Mouse (Mus musculus) stomach, postnatal 0 days (tissue): ENCODE measurements around the gene Slc44a4. TPM values are rescaled to one million over a fixed set of nuclear protein-coding genes. Genes with fewer than 3 reads are reported as not detected.
"Not testable (repeated sequence)": the region's sequence is repeated elsewhere in the genome, so short reads cannot be mapped to it uniquely, and the experiment has no call there.

ENCODE experiments used
- ATAC-seq: fragments of 200-750 bp; cut with Nextera tagmentation; 2 replicates; pipeline ENCODE4 v1.8.0; 2017; ENCODE audit not compliant: low FRiP score, low TSS enrichment
- DNase-seq: peaks from one replicate; pipeline ENCODE4 v3.0.0-alpha.2; 2016; ENCODE audit warnings: low spot score
- H3K27ac ChIP-seq: fragments of 300-500 bp; sonication (generic); replicated peaks from 2 replicates; pipeline ENCODE4 v1.5.1; 2014; ENCODE audit warnings: mild to moderate bottlenecking, control low read depth
- H3K27me3 ChIP-seq: fragments of 300-500 bp; sonication (generic); 2 replicates; pipeline ENCODE4 v1.6.1; 2014; ENCODE audit warnings: low read length; ENCODE audit not compliant: control insufficient read depth, insufficient read depth
- H3K36me3 ChIP-seq: fragments of 300-500 bp; sonication (generic); 2 replicates; pipeline ENCODE4 v1.6.1; 2014; ENCODE audit warnings: low read length, mixed read lengths; ENCODE audit not compliant: control insufficient read depth, insufficient read depth
- H3K4me1 ChIP-seq: fragments of 300-500 bp; sonication (generic); replicated peaks from 2 replicates; pipeline ENCODE4 v1.6.1; 2014; ENCODE audit warnings: antibody characterized with exemption; ENCODE audit not compliant: control insufficient read depth, insufficient read depth
- H3K4me2 ChIP-seq: fragments of 300-500 bp; sonication (generic); replicated peaks from 2 replicates; pipeline ENCODE4 v1.6.1; 2014; ENCODE audit warnings: low read depth, mild to moderate bottlenecking, control low read depth, moderate library complexity
- H3K4me3 ChIP-seq: fragments of 300-500 bp; sonication (generic); 2 replicates; pipeline ENCODE4 v1.5.1; 2014; ENCODE audit warnings: low read depth, low read length, control low read depth
- H3K9ac ChIP-seq: fragments of 300-500 bp; sonication (generic); 2 replicates; pipeline ENCODE4 v1.6.1; 2014; ENCODE audit warnings: mild to moderate bottlenecking, low read length, control low read depth, mixed read lengths
- H3K9me3 ChIP-seq: fragments of 300-500 bp; sonication (generic); 2 replicates; pipeline ENCODE4 v1.6.1; 2016; ENCODE audit warnings: low read length; ENCODE audit not compliant: control insufficient read depth
- CTCF ChIP-seq: IDR thresholded peaks from 2 replicates; pipeline ENCODE4 v1.5.1; 2016; ENCODE audit warnings: antibody characterized with exemption, low read depth, mild to moderate bottlenecking, moderate library complexity
- EP300 ChIP-seq: optimal IDR thresholded peaks from 2 replicates; pipeline ENCODE3; 2016; ENCODE audit warnings: antibody characterized with exemption
- WGBS: fragments of 180-500 bp; shearing (Covaris S2); extraction: QIAGEN DNeasy Blood & Tissue Kit; methylation state at CpG from one replicate; pipeline ENCODE4 v1.1.7; 2014; 5-methylcytosine and 5-hydroxymethylcytosine counted together
- polyA plus RNA-seq: library from polyadenylated mRNA; unstranded; fragments of >200 nt; fragmentation: Nextera tagmentation; extraction: Ambion mirVana; gene quantifications from 2 replicates; pipeline ENCODE4 v1.2.1, GENCODE M21; 2015

The Slc44a4 gene
- polyA plus RNA-seq, 1 experiment from 2014 or later, result 31.2 TPM

DNA sequence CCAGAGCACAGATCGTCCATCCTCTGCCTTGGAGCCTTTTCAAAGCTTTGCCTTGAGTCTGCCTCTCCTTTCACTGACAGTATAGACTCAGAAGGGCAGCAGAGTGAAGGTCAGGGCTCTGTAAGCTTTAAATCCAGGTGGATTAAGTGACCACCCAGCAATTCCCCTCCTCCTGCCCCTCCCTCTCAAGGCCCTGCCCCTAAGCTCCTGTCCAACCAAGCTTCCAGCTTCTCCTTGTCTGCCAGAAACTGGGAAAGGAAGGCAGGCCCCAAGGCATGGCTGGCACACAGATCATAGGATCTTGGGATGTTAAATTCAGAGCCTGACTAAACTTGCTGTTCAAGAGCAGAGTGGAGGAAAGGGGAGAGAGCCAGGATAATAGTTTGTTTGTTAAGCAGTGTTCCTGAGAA lies 50.4 kb downstream of the Slc44a4 start:
- Histone ChIP-seq H3K27ac (peak overlapping the region; percentile 80), H3K4me3 (no peak overlapping the region), H3K9me3 (no peaks in the 10 kb centered on the region), H3K4me2 (no peak overlapping the region), H3K9ac (no peak overlapping the region), H3K36me3 (no peaks in the 10 kb centered on the region), H3K27me3 (no peaks in the 10 kb centered on the region), H3K4me1 (0 out of 2 replicates have a peak, but pooled peaks cover 3% of the 10 kb centered on the region)
- ATAC-seq (peak; percentile 33; the same call in 1 of the 2 replicates), DNase-seq (no peak)
- TF ChIP-seq EP300 (no peak), CTCF (no peak)
- WGBS, result 0% methylated on average over 1 of the region's 1 CpGs

DNA sequence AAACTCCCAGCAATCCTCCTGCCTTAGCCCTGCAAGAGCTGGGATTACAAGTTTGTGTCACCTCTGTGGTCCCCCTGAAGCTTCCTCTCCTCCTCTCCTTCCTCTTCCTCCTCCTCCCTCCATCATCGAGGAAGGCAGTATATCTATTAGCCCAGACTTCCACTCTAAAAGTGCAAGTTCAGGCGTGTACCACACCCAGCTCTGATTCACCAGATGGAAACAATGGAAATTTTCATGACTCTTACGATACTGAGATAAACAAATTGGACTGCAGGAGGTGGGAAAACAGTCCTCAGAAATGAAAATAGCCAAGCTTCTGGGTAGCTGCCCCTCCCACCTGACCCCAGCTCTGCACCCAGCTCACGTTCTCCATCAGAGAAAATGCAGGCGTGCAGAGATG lies 51.4 kb downstream of the Slc44a4 start:
- no peak for DNase-seq
- Histone ChIP-seq H3K4me2 (0 out of 2 replicates have a peak overlapping the region, but pooled peaks have one; percentile 5), H3K9ac (no peak overlapping the region), H3K4me1 (0 out of 2 replicates have a peak, but pooled peaks cover 3% of the 10 kb centered on the region), H3K27me3 (no peaks in the 10 kb centered on the region), H3K9me3 (no peaks in the 10 kb centered on the region), H3K4me3 (no peak overlapping the region), H3K27ac (peak overlapping the region; percentile 80), H3K36me3 (no peaks in the 10 kb centered on the region)
- TF ChIP-seq EP300, result no peak
- 40% methylated on average over 5 of the region's 5 CpGs for WGBS
- 0 out of 2 replicates have a peak, but pooled peaks have one; percentile 28 for ATAC-seq

DNA sequence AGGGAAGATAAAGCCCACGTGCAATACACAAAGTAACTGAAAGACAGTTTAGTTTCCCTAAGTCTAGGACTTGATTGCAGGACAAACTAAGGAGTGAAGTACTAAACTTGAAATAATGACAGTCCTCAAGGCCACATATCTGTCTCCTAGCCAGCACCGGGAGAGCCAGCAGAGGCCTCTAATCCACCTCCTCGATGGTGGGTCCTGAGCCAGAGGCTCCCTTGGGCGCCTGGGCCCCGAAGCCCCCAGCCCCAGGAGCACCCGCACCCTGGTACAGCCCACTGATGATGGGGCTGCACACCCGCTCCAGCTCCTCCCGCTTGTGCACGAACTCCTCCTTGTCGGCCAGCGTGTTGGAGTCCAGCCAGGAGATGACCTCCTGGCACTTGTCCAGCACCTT lies 55.6 kb downstream of the Slc44a4 start, which contains the start of gene Gm20481:
Gene Gm20481, plus strand, starts transcription at position 91 of the 400 bp plus-strand sequence.
- not testable (repeated sequence) for DNase-seq

DNA sequence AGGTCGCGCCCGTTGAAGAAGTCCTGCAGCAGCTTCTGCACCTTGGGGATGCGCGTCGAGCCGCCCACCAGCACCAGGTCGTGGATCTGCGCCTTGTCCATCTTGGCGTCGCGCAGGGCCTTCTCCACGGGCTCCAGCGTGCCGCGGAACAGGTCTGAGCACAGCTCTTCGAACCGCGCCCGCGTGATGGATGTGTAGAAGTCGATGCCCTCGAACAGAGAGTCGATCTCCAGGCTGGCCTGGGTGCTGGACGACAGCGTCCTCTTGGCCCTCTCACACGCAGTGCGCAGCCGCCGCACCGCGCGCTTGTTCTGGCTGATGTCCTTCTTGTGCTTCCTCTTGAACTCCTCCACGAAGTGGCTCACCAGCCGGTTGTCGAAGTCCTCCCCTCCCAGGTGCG lies 56.6 kb downstream of the Slc44a4 start:
- DNase-seq, ATAC-seq, H3K27me3 ChIP-seq, H3K36me3 ChIP-seq, H3K4me1 ChIP-seq, H3K4me3 ChIP-seq, H3K9ac ChIP-seq, H3K27ac ChIP-seq, H3K4me2 ChIP-seq, H3K9me3 ChIP-seq: not testable (repeated sequence)
- 36% methylated on average over 13 of the region's 37 CpGs for WGBS

More for the DNA sequence above, 55.6 kb downstream of the Slc44a4 start, which contains the start of gene Gm20481:
- not testable (repeated sequence) for ATAC-seq, H3K4me2 ChIP-seq, H3K4me3 ChIP-seq, H3K4me1 ChIP-seq, H3K27me3 ChIP-seq, H3K36me3 ChIP-seq, H3K27ac ChIP-seq, H3K9me3 ChIP-seq, H3K9ac ChIP-seq
- WGBS, result 61% methylated on average over 6 of the region's 11 CpGs

DNA sequence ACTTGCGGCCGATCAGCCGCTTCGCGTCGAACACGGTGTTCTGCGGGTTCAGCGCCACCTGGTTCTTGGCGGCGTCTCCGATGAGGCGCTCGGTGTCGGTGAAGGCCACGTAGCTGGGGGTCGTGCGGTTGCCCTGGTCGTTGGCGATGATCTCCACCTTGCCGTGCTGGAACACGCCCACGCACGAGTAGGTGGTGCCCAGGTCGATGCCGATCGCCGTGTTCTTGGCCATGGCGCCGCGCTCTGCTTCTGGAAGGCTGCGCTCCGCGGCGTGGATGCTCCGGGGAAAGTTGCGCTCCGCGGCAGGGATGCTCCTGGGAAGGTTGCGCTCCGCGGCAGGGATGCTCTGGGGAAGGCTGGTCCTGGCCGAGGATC lies 57.4 kb downstream of the Slc44a4 start:
- not testable (repeated sequence) for H3K4me1 ChIP-seq, H3K9me3 ChIP-seq, H3K27me3 ChIP-seq, ATAC-seq, H3K27ac ChIP-seq, H3K9ac ChIP-seq, H3K36me3 ChIP-seq, DNase-seq
- H3K4me3 ChIP-seq, result peak overlapping the region; percentile 18; the same call in 1 of the 2 replicates
- WGBS, result 0% methylated on average over 8 of the region's 43 CpGs
- peak overlapping the region; percentile 39; the same call in 1 of the 2 replicates for H3K4me2 ChIP-seq

DNA sequence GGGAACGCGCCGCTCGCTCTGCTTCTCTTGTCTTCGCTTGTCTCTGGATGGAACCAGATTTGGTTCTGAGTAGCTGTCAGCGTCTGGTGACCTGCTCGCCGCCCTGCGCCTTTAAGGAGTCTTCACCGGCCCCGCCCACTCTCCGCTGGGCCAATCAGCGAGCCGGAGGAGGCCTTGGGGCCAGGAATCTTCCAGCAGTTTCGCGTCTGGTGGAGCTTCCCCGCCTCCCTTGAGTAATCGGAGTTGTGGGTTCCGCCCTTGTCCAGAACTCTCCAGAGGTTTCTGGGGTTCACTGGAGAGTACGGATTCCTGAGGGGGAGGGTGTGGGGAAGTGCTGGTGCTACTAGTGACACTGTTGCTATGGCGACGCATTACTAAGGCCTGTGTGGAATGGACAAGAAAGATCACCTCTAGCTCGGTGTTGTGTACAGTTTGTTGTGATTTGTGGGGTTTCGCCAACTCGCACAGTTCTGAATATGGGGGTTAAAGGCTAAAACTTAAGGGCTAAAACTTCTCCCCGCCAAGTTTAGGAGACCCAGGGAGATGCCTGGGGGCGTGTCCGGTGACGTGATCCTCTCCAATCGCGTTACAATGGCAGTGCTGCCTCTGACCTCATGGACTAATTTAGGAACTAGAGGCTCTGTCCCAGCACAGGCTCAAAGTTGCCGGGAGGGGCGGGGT lies 57.9 kb downstream of the Slc44a4 start, which contains the start of the genes Hspa1a and Hspa1l:
Gene Hspa1a, minus strand, starts transcription at position 88 of the 681 bp plus-strand sequence.
Gene Hspa1l, plus strand, starts transcription at position 635 of the 681 bp plus-strand sequence.
- under 1% methylated on average over 26 of the region's 33 CpGs for WGBS
- Histone ChIP-seq H3K9ac (peak within 1 kb of the TSS; percentile 27; the same call in 1 of the 2 replicates), H3K27ac (peak within 1 kb of the TSS; percentile 61), H3K4me2 (peak within 1 kb of the TSS; percentile 54), H3K4me3 (peak within 1 kb of the TSS; percentile 24)
- H3K4me1 ChIP-seq, H3K36me3 ChIP-seq, H3K27me3 ChIP-seq, H3K9me3 ChIP-seq: not testable (repeated sequence)
- DNase-seq (peak; percentile 78), ATAC-seq (peak; percentile 96)
